Mouse (Mus musculus) lung, adult 2 months (tissue): ENCODE data around the gene Banp.

Experiments
- CTCF ChIP-seq: fragments of 200-500 bp; IDR thresholded peaks from 2 replicates; pipeline ENCODE4 v1.5.1; 2011; ENCODE audit warnings: mild to moderate bottlenecking, low read length, control low read depth; ENCODE audit not compliant: insufficient read depth
- POLR2A ChIP-seq: fragments of 200-500 bp; IDR thresholded peaks from 2 replicates; pipeline ENCODE4 v1.6.1; 2011; ENCODE audit warnings: low read depth, mild to moderate bottlenecking, control low read depth, low read length, borderline replicate concordance; ENCODE audit errors: extremely low read depth

DNA sequence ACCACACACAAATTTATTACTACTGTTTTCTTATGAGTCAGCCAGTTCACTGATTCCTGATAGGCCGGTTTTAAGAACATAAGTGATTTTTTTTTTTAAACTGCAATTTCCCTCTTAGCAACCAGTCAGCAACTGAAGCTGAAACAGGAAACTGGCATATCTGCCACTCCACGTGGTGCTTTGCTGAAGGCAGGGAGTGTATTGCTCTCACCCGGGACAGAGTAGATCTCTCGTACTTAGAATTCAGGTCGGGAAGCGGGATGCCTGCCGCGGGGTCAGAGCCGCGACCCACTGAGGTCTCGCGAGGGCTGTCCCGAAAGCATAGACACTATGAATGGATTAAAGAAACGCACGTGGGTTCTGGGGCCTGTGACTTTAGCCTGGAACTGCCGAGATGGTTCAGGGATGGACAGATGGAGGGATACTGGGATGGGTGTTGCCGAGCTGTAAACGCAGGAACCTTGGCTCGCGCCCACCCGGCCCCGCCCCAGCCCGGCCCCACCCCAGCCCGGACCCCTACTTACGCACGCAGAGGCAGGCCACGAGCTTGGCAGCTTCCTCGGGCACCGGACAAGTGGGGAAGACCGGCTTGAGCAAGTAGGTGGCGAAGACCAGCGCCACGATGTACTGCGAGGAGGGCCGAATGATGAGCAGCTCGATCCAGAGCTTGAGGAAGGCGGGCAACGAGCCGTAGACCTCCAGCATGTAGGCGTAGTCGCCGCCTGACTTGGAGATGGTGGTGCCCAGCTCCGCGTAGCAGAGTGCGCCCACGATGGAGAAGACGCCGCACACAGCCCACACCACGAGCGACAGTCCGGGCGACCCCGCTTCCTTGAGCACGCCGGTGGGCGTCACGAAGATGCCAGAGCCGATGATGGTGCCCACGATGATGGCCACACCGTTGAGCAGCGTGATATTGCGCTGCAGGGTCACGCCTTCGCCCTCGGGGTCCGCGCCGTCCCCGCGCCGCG lies 42.7 kb upstream of the Banp start:
- TF ChIP-seq POLR2A = no peak
- no peak for TF ChIP-seq CTCF
